Mouse (Mus musculus) heart, adult 2 months (tissue): ENCODE results near the gene Ppp1r13l. TPM values are rescaled to one million over a fixed set of nuclear protein-coding genes. Genes with fewer than 3 reads are reported as not detected.

ENCODE experiments used
- DNase-seq, 2 experiments: peaks; one replicate each; pipeline ENCODE4 v3.0.0; 2021
- H3K27ac ChIP-seq: fragments of 200-600 bp; 2 replicates; pipeline ENCODE4 v1.8.1; 2022
- H3K27me3 ChIP-seq: fragments of 200-500 bp; 2 replicates; pipeline ENCODE4 v1.6.1; 2012; ENCODE audit warnings: mild to moderate bottlenecking, low read length, inconsistent platforms, mixed read lengths; ENCODE audit not compliant: control insufficient read depth, insufficient read depth
- H3K36me3 ChIP-seq: fragments of 200-500 bp; 2 replicates; pipeline ENCODE4 v1.6.1; 2012; ENCODE audit warnings: low read length, inconsistent platforms; ENCODE audit not compliant: control insufficient read depth, insufficient read depth
- H3K4me1 ChIP-seq: fragments of 200-500 bp; 2 replicates; pipeline ENCODE4 v1.6.1; 2011; ENCODE audit warnings: low read length; ENCODE audit not compliant: control insufficient read depth, insufficient read depth
- H3K4me3 ChIP-seq: fragments of 200-600 bp; 2 replicates; pipeline ENCODE4 v1.8.1; 2022
- H3K79me2 ChIP-seq: fragments of 200-500 bp; replicated peaks from 2 replicates; pipeline ENCODE4 v1.6.1; 2012; ENCODE audit warnings: mild to moderate bottlenecking, inconsistent platforms, low read length, moderate library complexity, mixed read lengths; ENCODE audit not compliant: control insufficient read depth, insufficient read depth
- H3K9ac ChIP-seq: fragments of 200-500 bp; 2 replicates; pipeline ENCODE4 v1.6.1; 2012; ENCODE audit warnings: low read depth, mild to moderate bottlenecking, control low read depth, inconsistent platforms, low read length, mixed read lengths
- CTCF ChIP-seq: fragments of 200-600 bp; IDR thresholded peaks from 2 replicates; pipeline ENCODE4 v1.8.1; 2022; ENCODE audit warnings: antibody characterized with exemption, mild to moderate bottlenecking, moderate library complexity
- EP300 ChIP-seq: fragments of 200-500 bp; IDR thresholded peaks from 2 replicates; pipeline ENCODE4 v1.6.1; 2011; ENCODE audit warnings: low read depth, low read length, control low read depth; ENCODE audit not compliant: insufficient read depth
- POLR2A ChIP-seq: fragments of 200-500 bp; IDR thresholded peaks from 2 replicates; pipeline ENCODE4 v1.6.1; 2011; ENCODE audit warnings: mild to moderate bottlenecking, low read depth, low read length, control low read depth; ENCODE audit not compliant: insufficient read depth
- WGBS: fragments of 180-500 bp; shearing (Covaris S2); methylation state at CpG from one replicate; pipeline ENCODE4 v1.1.7; 2018; 5-methylcytosine and 5-hydroxymethylcytosine counted together
- intact Hi-C: fragments of 180-260 bp; cut with DNase I; formaldehyde crosslinking; loops from one replicate; pipeline ENCODE4 v1.15.1; 2025
- polyA plus RNA-seq: library from polyadenylated mRNA; depleted of rRNA; stranded (reverse); fragments of >200 nt; gene quantifications from 2 replicates; pipeline ENCODE4 v1.2.3, GENCODE M21; 2012
- total RNA-seq, 2 experiments: library from RNA; stranded (reverse); gene quantifications; 2 replicates each; pipeline ENCODE4 v1.2.3; 2021

Gene Ppp1r13l
- total and polyA plus RNA-seq, 3 experiments = 30.1 to 45.1 (median 43.9) TPM

DNA sequence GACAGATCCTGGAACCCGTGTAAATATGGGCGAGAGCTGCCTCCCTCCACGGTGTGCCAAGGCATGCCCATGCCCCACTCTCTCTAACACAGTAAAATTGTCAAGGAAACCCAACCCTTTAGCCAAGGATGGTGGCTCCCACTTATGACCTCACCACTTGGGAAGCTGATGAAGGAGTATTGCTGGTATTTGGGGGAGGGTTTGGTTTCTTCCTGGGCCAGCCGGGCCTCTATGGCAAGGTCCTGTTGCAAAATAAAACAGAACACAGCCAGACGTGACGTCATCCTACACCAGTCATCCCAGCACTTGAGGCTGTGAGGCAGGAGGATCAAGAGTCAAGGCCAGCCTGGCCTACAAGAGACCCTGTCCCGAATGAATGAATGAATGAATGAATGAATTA, 21.0 kb upstream of the Ppp1r13l start:
- Histone ChIP-seq H3K36me3 (no peaks in the 10 kb centered on the region), H3K9ac (no peak overlapping the region), H3K27ac (no peak overlapping the region), H3K79me2 (no peaks in the 10 kb centered on the region), H3K4me1 (peaks cover 6% of the 10 kb centered on the region), H3K4me3 (no peak overlapping the region), H3K27me3 (no peaks in the 10 kb centered on the region)
- TF ChIP-seq POLR2A (no peak), EP300 (no peak), CTCF (no peak)
- no peak for DNase-seq
- intact Hi-C loops = no loop called here
- 62% methylated on average over 7 of the region's 7 CpGs for WGBS

GRCm38 (mm10) chr7:19341250-19341649, 18.3 kb upstream of the Ppp1r13l start:
- Histone ChIP-seq H3K27ac (peak overlapping the region; percentile 83), H3K9ac (peak overlapping the region; percentile 27; the same call in 1 of the 2 replicates), H3K79me2 (no peaks in the 10 kb centered on the region), H3K4me1 (peaks cover 10% of the 10 kb centered on the region), H3K36me3 (no peaks in the 10 kb centered on the region), H3K4me3 (peak overlapping the region; percentile 57), H3K27me3 (no peaks in the 10 kb centered on the region)
- WGBS = 25% methylated on average over 10 of the region's 10 CpGs
- TF ChIP-seq EP300 (no peak), POLR2A (no peak), CTCF (no peak)
- DNase-seq = no peak
- intact Hi-C loops = loop anchor here (5.0 kb wide), 1 partner anchor 114 kb away; the partner anchor contains the start of gene Opa3

- H3K27ac ChIP-seq = peak overlapping the region; percentile 83
- H3K4me3 ChIP-seq = peak overlapping the region; percentile 57
- H3K27me3 ChIP-seq = no peaks in the 10 kb centered on the region
- H3K4me1 ChIP-seq = peaks cover 10% of the 10 kb centered on the region
- no peaks in the 10 kb centered on the region for H3K36me3 ChIP-seq
- no peak for TF ChIP-seq CTCF
- 0 out of 2 replicates have a peak, but pooled peaks have one; percentile 19 for TF ChIP-seq EP300
- 0 out of 2 replicates have a peak, but pooled peaks have one; percentile 20 for TF ChIP-seq POLR2A
- WGBS = under 1% methylated on average over 41 of the region's 41 CpGs
- intact Hi-C loops = loop anchor here (2.0 to 5.0 kb wide), 2 partner anchors 115 to 163 kb away; partner anchors contain the start of gene Opa3
- H3K79me2 ChIP-seq = no peaks in the 10 kb centered on the region
- DNase-seq = peak; percentile 77 to 82
- H3K9ac ChIP-seq = peak overlapping the region; percentile 52
Measured at GRCm38 (mm10) chr7:19341761-19342409, 17.7 kb upstream of the Ppp1r13l start.

DNA sequence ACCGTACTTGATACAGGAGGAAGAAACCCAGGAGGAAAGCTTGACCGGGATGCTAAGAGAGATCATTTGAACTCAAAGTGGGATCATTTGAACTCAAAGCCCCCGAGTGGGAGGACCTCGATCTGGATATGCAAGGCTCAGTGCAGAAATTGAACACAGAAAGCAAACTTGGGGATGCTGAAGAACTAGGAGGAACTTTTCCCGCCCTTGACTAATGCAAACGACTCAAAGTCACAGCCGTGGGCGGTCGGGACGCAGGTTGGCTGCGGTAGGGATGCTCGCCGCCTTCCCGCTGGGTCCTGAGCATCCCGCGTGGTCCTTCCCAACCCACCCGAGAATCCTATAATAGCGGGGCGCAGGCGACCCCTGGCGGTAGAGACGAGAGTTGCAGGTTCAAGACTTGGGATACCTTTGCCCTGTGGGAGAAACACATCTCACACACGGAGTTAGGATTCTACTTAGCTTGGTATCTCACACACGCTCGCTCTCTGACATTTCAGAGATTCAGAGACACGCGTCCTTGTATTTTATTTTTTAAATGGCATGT, 17.0 kb upstream of the Ppp1r13l start:
- peak overlapping the region; percentile 83 for H3K27ac ChIP-seq
- WGBS = under 1% methylated on average over 27 of the region's 27 CpGs
- peak; percentile 100 for TF ChIP-seq CTCF
- no peak for TF ChIP-seq POLR2A
- peak; percentile 94 for TF ChIP-seq EP300
- H3K79me2 ChIP-seq = no peaks in the 10 kb centered on the region
- intact Hi-C loops = loop anchor here (1.0 to 5.0 kb wide), 3 partner anchors 42 to 164 kb away; partner anchors contain the start of gene Opa3
- peaks cover 10% of the 10 kb centered on the region for H3K4me1 ChIP-seq
- peak overlapping the region; percentile 46; the same call in 1 of the 2 replicates for H3K9ac ChIP-seq
- H3K4me3 ChIP-seq = peak overlapping the region; percentile 57
- DNase-seq = peak; percentile 88 to 94
- no peaks in the 10 kb centered on the region for H3K36me3 ChIP-seq
- no peaks in the 10 kb centered on the region for H3K27me3 ChIP-seq

DNA sequence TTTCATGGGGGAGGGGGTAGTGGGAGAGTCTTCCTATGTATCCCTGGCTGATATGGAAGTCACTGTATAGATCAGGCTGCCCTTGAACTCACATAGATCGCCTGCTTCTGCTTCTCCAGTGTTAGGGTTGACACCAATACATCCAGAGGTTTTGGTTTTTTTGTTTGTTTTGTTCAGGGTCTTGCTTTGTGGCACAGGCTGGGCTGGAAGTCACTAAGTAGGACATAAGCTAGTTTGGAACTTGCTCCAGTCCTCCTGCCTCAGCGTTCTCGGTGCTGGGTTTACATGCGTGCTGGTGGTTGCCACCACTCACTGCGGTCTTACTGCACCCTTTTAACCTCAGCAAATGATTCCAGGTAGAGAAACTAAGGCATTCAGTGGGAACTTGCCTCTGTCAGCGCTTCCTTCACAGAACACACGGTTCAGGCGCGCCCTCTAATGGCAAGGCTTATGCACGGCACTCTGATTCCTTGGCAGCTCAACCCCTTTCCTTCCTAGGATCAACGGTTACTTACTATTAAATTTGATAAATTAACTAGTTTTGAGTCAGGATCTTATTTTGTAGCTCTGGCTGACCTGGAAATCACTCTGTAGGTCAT, 16.2 kb upstream of the Ppp1r13l start:
- Histone ChIP-seq H3K9ac (peak overlapping the region; percentile 43; the same call in 1 of the 2 replicates), H3K4me3 (no peak overlapping the region), H3K27me3 (no peaks in the 10 kb centered on the region), H3K79me2 (no peaks in the 10 kb centered on the region), H3K27ac (peak overlapping the region; percentile 92; the same call in 1 of the 2 replicates), H3K4me1 (peaks cover 10% of the 10 kb centered on the region), H3K36me3 (no peaks in the 10 kb centered on the region)
- intact Hi-C loops = loop anchor here (1.0 to 5.0 kb wide), 3 partner anchors 43 to 165 kb away; partner anchors contain the start of gene Opa3
- peak; percentile 73 to 85 for DNase-seq
- WGBS = 1% methylated on average over 11 of the region's 11 CpGs
- TF ChIP-seq CTCF (no peak; the same call in 1 of the 2 replicates), EP300 (peak; percentile 87), POLR2A (no peak)
